Mouse (Mus musculus): Measurements from ENCODE around the gene Fam172a.

GRCm38 (mm10) chr13:78200407-78200806 lies 498.6 kb downstream of the Fam172a start:
- no peak for TF ChIP-seq CTCF (IDR thresholded peaks at IDR 0.05; ENCODE audit: extremely low read depth, insufficient read length, insufficient replicate concordance, low read depth, low read length)
- no peak for TF ChIP-seq POLR2A (IDR thresholded peaks at IDR 0.05; ENCODE audit: low read depth, low read length)

All from small intestine, adult 2 months (tissue).